Mouse (Mus musculus) hindbrain, postnatal 0 days (tissue): ENCODE measurements around the gene Hoxd3. TPM values are rescaled to one million over a fixed set of nuclear protein-coding genes. Genes with fewer than 3 reads are reported as not detected.
A peak's percentile ranks its signal among the peaks of the same experiment; 100 is the strongest.

Experiments
- ATAC-seq: fragments of 200-750 bp; cut with Nextera tagmentation; 2 replicates; pipeline ENCODE4 v1.8.0; 2017; ENCODE audit warnings: mild to moderate bottlenecking, moderate TSS enrichment, moderate library complexity
- DNase-seq: peaks from one replicate; pipeline ENCODE4 v3.0.0-alpha.2; 2015; ENCODE audit warnings: low spot score
- H3K27ac ChIP-seq: fragments of 300-500 bp; sonication (generic); 2 replicates; pipeline ENCODE4 v1.5.1; 2014; ENCODE audit warnings: mild to moderate bottlenecking
- H3K27me3 ChIP-seq: fragments of 300-500 bp; sonication (generic); 2 replicates; pipeline ENCODE4 v1.6.1; 2014; ENCODE audit warnings: low read length, mixed read lengths; ENCODE audit not compliant: insufficient read depth
- H3K36me3 ChIP-seq: fragments of 300-500 bp; sonication (generic); 2 replicates; pipeline ENCODE4 v1.6.1; 2014; ENCODE audit warnings: low read length, mixed read lengths; ENCODE audit not compliant: insufficient read depth
- H3K4me1 ChIP-seq: fragments of 300-500 bp; sonication (generic); 2 replicates; pipeline ENCODE4 v1.6.1; 2014; ENCODE audit warnings: antibody characterized with exemption, low read length, mixed read lengths; ENCODE audit not compliant: insufficient read depth
- H3K4me2 ChIP-seq: fragments of 300-500 bp; sonication (generic); 2 replicates; pipeline ENCODE4 v1.6.1; 2014; ENCODE audit warnings: low read depth, mild to moderate bottlenecking, low read length, moderate library complexity, mixed read lengths
- H3K4me3 ChIP-seq: fragments of 300-500 bp; sonication (generic); 2 replicates; pipeline ENCODE4 v1.5.1; 2014; ENCODE audit warnings: low read length
- H3K9ac ChIP-seq: fragments of 300-500 bp; sonication (generic); replicated peaks from 2 replicates; pipeline ENCODE4 v1.6.1; 2014; ENCODE audit warnings: mild to moderate bottlenecking, low read length, moderate library complexity, mixed read lengths
- H3K9me3 ChIP-seq: fragments of 300-500 bp; sonication (generic); 2 replicates; pipeline ENCODE4 v1.6.1; 2016; ENCODE audit warnings: low read length, mixed read lengths
- CTCF ChIP-seq: IDR thresholded peaks from 2 replicates; pipeline ENCODE4 v1.5.1; 2016; ENCODE audit warnings: antibody characterized with exemption, control low read depth, low read depth
- WGBS: fragments of 180-500 bp; shearing (Covaris S2); extraction: QIAGEN DNeasy Blood & Tissue Kit; methylation state at CpG from one replicate; pipeline ENCODE4 v1.1.7; 2014; 5-methylcytosine and 5-hydroxymethylcytosine counted together
- polyA plus RNA-seq: library from polyadenylated mRNA; unstranded; fragments of >200 nt; fragmentation: Nextera tagmentation; extraction: Ambion mirVana; gene quantifications from 2 replicates; pipeline ENCODE4 v1.2.1, GENCODE M21; 2015
- total RNA-seq: library from RNA; depleted of rRNA; stranded (reverse); fragments of >200 nt; gene quantifications from 2 replicates; pipeline ENCODE4 v1.2.3, GENCODE M21; 2014

Hoxd3 gene
- total and polyA plus RNA-seq, 2 experiments from 2014 or later = 26.3 to 36.8 TPM

DNA sequence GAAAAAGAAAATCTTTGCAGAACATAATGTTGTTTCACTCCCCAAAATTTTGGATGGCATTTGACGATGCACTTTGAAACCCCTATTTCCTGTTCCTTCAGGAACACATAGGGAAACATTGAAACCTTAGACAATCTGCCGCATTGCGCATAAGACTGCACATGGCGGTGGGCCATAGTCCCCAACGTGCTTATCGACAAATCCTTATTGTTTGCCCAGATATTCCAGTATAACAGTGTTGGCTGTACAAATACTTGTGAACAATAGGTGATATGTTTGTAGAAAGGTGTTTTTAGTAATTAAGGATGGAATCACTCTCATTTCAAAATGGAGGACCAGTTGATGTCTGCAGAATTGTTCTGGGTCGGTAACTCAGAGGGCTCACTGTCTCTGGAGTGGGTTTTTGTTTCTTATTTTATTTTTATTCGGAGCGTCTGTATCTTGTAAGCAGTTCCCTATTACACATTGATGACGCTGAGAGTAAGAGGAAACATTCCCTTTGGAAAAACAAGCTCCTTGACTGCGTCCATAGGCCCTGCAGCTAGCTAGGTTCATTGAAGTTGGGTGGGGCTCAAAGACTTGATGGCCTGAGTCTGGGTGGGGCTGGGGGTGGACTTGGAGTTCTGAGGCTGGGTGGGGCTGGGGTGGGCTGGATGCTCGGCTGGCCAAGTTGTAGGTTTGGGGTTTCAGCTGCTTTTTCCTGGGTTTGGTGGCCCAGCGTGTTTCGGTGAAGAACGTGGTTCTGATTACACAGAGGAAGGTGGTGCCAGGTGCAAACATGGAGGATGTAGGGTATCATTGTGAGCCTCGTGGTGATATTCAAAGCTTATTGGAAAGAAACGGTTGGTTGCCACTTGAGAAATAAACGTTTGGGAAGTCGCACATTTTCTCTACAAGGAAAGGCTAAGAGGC, 1.8 kb downstream of the Hoxd3 start:
- no peak overlapping the region for H3K4me3 ChIP-seq
- 5% methylated on average over 19 of the region's 19 CpGs for WGBS

GRCm38 (mm10) chr2:74714156-74714789, 2.5 kb downstream of the Hoxd3 start:
- H3K9me3 ChIP-seq = no peaks in the 10 kb centered on the region
- no peaks in the 10 kb centered on the region for H3K4me1 ChIP-seq
- DNase-seq (no peak), ATAC-seq (no peak)
- WGBS = 9% methylated on average over 18 of the region's 18 CpGs
- H3K27me3 ChIP-seq = peaks cover 83% of the 10 kb centered on the region
- no peak for TF ChIP-seq CTCF
- H3K4me2 ChIP-seq = no peak overlapping the region
- H3K36me3 ChIP-seq = no peaks in the 10 kb centered on the region
- H3K4me3 ChIP-seq = no peak overlapping the region
- no peak overlapping the region for H3K9ac ChIP-seq
- no peak overlapping the region for H3K27ac ChIP-seq

More for the DNA sequence above, 1.8 kb downstream of the Hoxd3 start:
- Histone ChIP-seq H3K27ac (no peak overlapping the region), H3K9me3 (no peaks in the 10 kb centered on the region), H3K36me3 (no peaks in the 10 kb centered on the region), H3K9ac (no peak overlapping the region), H3K4me1 (no peaks in the 10 kb centered on the region), H3K4me2 (no peak overlapping the region), H3K27me3 (peaks cover 85% of the 10 kb centered on the region)
- no peak for TF ChIP-seq CTCF
- DNase-seq = no peak
- no peak for ATAC-seq

GRCm38 (mm10) chr2:74714881-74715280, 3.2 kb downstream of the Hoxd3 start:
- no peak for DNase-seq
- ATAC-seq = 0 out of 2 replicates have a peak, but pooled peaks have one; percentile 50
- no peak overlapping the region for H3K4me3 ChIP-seq
- no peak overlapping the region for H3K4me2 ChIP-seq
- no peak for TF ChIP-seq CTCF
- no peak overlapping the region for H3K9ac ChIP-seq
- peaks cover 82% of the 10 kb centered on the region for H3K27me3 ChIP-seq
- no peaks in the 10 kb centered on the region for H3K36me3 ChIP-seq
- no peak overlapping the region for H3K27ac ChIP-seq
- H3K9me3 ChIP-seq = no peaks in the 10 kb centered on the region
- under 1% methylated on average over 14 of the region's 14 CpGs for WGBS
- no peaks in the 10 kb centered on the region for H3K4me1 ChIP-seq

GRCm38 (mm10) chr2:74715504-74716241, 3.9 kb downstream of the Hoxd3 start:
- ATAC-seq (peak; percentile 83), DNase-seq (peak; percentile 93)
- peak overlapping the region; percentile 44 for H3K4me2 ChIP-seq
- H3K9me3 ChIP-seq = no peaks in the 10 kb centered on the region
- H3K36me3 ChIP-seq = no peaks in the 10 kb centered on the region
- no peak overlapping the region for H3K27ac ChIP-seq
- 4% methylated on average over 26 of the region's 26 CpGs for WGBS
- peak; percentile 90 for TF ChIP-seq CTCF
- H3K27me3 ChIP-seq = peaks cover 81% of the 10 kb centered on the region
- no peak overlapping the region for H3K9ac ChIP-seq
- H3K4me1 ChIP-seq = no peaks in the 10 kb centered on the region
- H3K4me3 ChIP-seq = peak overlapping the region; percentile 17; the same call in 1 of the 2 replicates

GRCm38 (mm10) chr2:74720384-74720783, 8.7 kb downstream of the Hoxd3 start:
- H3K4me3 ChIP-seq = no peak overlapping the region
- TF ChIP-seq CTCF = no peak
- DNase-seq (no peak), ATAC-seq (no peak)
- H3K4me1 ChIP-seq = no peaks in the 10 kb centered on the region
- H3K9me3 ChIP-seq = no peaks in the 10 kb centered on the region
- WGBS = 18% methylated on average over 2 of the region's 2 CpGs
- H3K27ac ChIP-seq = no peak overlapping the region
- H3K36me3 ChIP-seq = no peaks in the 10 kb centered on the region
- no peak overlapping the region for H3K9ac ChIP-seq
- peaks cover 87% of the 10 kb centered on the region for H3K27me3 ChIP-seq
- no peak overlapping the region for H3K4me2 ChIP-seq

DNA sequence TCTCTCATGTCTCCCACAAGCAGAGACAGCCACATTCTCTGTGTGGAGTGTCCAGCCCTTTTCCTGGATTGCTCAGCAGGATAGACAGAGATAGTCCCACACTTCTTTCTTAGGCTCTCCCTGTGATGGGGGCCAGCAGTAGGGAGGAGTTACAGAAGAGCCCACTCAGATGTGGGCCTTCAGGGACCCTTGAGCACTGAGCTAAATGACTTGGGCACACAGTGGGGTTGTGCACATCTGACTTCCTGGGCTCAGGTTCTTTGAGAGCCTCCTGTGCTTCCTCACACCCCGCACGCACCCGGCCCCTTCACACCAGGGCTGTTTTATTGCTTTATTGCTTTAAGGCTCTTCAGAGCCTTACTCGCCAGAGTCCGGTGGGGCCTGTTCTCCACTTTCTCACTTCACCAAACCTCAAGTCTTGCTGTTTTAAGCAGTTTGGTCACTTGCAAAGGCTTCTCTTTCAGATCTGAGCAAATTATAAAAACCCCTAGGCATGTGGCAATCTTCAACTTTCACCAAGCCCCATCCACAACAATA, 9.3 kb downstream of the Hoxd3 start:
- no peak overlapping the region for H3K9ac ChIP-seq
- H3K4me3 ChIP-seq = no peak overlapping the region
- no peak overlapping the region for H3K27ac ChIP-seq
- 13% methylated on average over 5 of the region's 5 CpGs for WGBS
- no peak for TF ChIP-seq CTCF
- DNase-seq = no peak
- no peak overlapping the region for H3K4me2 ChIP-seq
- ATAC-seq = no peak
- no peaks in the 10 kb centered on the region for H3K9me3 ChIP-seq
- no peaks in the 10 kb centered on the region for H3K36me3 ChIP-seq
- peaks cover 85% of the 10 kb centered on the region for H3K27me3 ChIP-seq
- no peaks in the 10 kb centered on the region for H3K4me1 ChIP-seq
